Mouse (Mus musculus): Measurements from ENCODE around the gene Atp11a.

DNA sequence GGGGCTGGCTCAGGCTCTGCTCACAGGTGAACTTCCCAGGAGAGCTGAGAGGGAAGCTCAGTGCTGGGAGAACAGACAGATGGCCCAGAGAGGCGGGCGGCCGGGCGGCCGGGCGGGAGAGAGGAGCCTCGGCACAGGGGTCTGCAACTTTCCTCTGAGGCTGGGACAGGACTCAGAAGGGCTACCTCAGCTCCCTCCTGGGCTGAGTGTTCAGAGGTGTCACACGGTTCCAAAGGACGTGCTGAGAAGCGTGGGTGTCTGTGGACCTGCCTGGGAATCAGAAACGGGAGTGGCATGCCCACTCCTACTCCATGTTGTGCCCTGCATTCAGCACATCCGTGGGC, 30.1 kb downstream of the Atp11a start:
- TF ChIP-seq HCFC1 (IDR thresholded peaks at IDR 0.05; ENCODE audit: borderline replicate concordance, insufficient read depth, low read length) (no peak), MAFK (IDR thresholded peaks at IDR 0.05; ENCODE audit: insufficient read depth, low read depth, low read length) (no peak), ZNF384 (IDR thresholded peaks at IDR 0.05; ENCODE audit: low read depth, low read length) (no peak), CHD2 (IDR thresholded peaks at IDR 0.05; ENCODE audit: low read depth, low read length) (no peak)
